Mouse (Mus musculus): Measurements from ENCODE around the gene Tead2.
A peak's percentile ranks its signal among the peaks of the same experiment; 100 is the strongest.
"Not testable (repeated sequence)": the region's sequence is repeated elsewhere in the genome, so short reads cannot be mapped to it uniquely, and the experiment has no call there.

Gene Tead2

GRCm38 (mm10) chr7:45228548-45228947 is 13.0 kb downstream of the Tead2 start:
- DNase-seq (ENCODE audit: low spot score in 2 of 2) = no peak

GRCm38 (mm10) chr7:45229046-45229445 is 13.5 kb downstream of the Tead2 start:
- no peak for DNase-seq (ENCODE audit: low spot score in 2 of 2)

- peak in 1 of 2 experiments; percentile 48 for DNase-seq (ENCODE audit: low spot score in 2 of 2)
Measured at GRCm38 (mm10) chr7:45229459-45230203, 14.1 kb downstream of the Tead2 start.

GRCm38 (mm10) chr7:45231192-45231591 is 15.6 kb downstream of the Tead2 start:
- no peak for DNase-seq (ENCODE audit: low spot score in 2 of 2)

- DNase-seq (ENCODE audit: low spot score in 2 of 2) = no peak
Measured at GRCm38 (mm10) chr7:45231941-45232340, 16.4 kb downstream of the Tead2 start.

- DNase-seq (ENCODE audit: low spot score in 2 of 2) = no peak
Measured at GRCm38 (mm10) chr7:45232716-45233465, 17.3 kb downstream of the Tead2 start.

- DNase-seq (ENCODE audit: low spot score in 2 of 2) = no peak
Measured at GRCm38 (mm10) chr7:45233580-45234332, 18.2 kb downstream of the Tead2 start.

- no peak for DNase-seq (ENCODE audit: low spot score in 2 of 2)
Measured at GRCm38 (mm10) chr7:45234333-45234841, 18.8 kb downstream of the Tead2 start.

- no peak for DNase-seq (ENCODE audit: low spot score in 2 of 2)
Measured at GRCm38 (mm10) chr7:45234922-45235571, 19.5 kb downstream of the Tead2 start.

GRCm38 (mm10) chr7:45235656-45236180 is 20.2 kb downstream of the Tead2 start:
- DNase-seq (ENCODE audit: low spot score in 2 of 2) = no peak

- no peak for DNase-seq (ENCODE audit: low spot score in 2 of 2)
Measured at GRCm38 (mm10) chr7:45237747-45238699, 22.5 kb downstream of the Tead2 start.

GRCm38 (mm10) chr7:45238723-45239496 is 23.4 kb downstream of the Tead2 start, which contains the start of gene Cd37:
Gene Cd37 (minus strand): TSS chr7:45239115.
- peak; percentile 88 to 92 for DNase-seq (ENCODE audit: low spot score in 2 of 2)

GRCm38 (mm10) chr7:45240109-45240508 is 24.6 kb downstream of the Tead2 start:
- no peak for DNase-seq (ENCODE audit: low spot score in 2 of 2)

GRCm38 (mm10) chr7:45240633-45241388 is 25.3 kb downstream of the Tead2 start, which contains the start of gene Slc6a16:
Gene Slc6a16 (plus strand): TSS chr7:45241085.
- DNase-seq (ENCODE audit: low spot score in 2 of 2) = no peak

GRCm38 (mm10) chr7:45241389-45241749 is 25.8 kb downstream of the Tead2 start:
- DNase-seq (ENCODE audit: low spot score in 2 of 2) = no peak

- DNase-seq (ENCODE audit: low spot score in 2 of 2) = no peak
Measured at GRCm38 (mm10) chr7:45247666-45248065, 32.1 kb downstream of the Tead2 start.

- DNase-seq (ENCODE audit: low spot score in 2 of 2) = no peak
Measured at GRCm38 (mm10) chr7:45253806-45254205, 38.3 kb downstream of the Tead2 start.

- not testable (repeated sequence) for DNase-seq (ENCODE audit: low spot score in 2 of 2)
Measured at GRCm38 (mm10) chr7:45255822-45256221, 40.3 kb downstream of the Tead2 start.

Data from natural killer cell, adult 2 months (primary cell).